Mouse (Mus musculus) embryonic facial prominence, embryonic 14.5 days (tissue): ENCODE results near the gene Nova2. TPM values are rescaled to one million over a fixed set of nuclear protein-coding genes. Genes with fewer than 3 reads are reported as not detected.

Experiments used
- ATAC-seq: fragments of 200-750 bp; cut with Nextera tagmentation; 2 replicates; pipeline ENCODE4 v1.8.0; 2017; ENCODE audit warnings: low read depth, moderate number of reproducible peaks, moderate TSS enrichment
- DNase-seq: peaks from one replicate; pipeline ENCODE4 v3.0.0-alpha.2; 2015; ENCODE audit warnings: low spot score
- H3K27ac ChIP-seq: fragments of 300-500 bp; sonication (generic); replicated peaks from 2 replicates; pipeline ENCODE4 v1.5.1; 2014; ENCODE audit warnings: low read depth, mild to moderate bottlenecking, low read length, moderate library complexity
- H3K27me3 ChIP-seq: fragments of 300-500 bp; sonication (generic); replicated peaks from 2 replicates; pipeline ENCODE4 v1.6.1; 2014; ENCODE audit warnings: low read length; ENCODE audit not compliant: control insufficient read depth, insufficient read depth
- H3K36me3 ChIP-seq: fragments of 300-500 bp; sonication (generic); 2 replicates; pipeline ENCODE4 v1.6.1; 2014; ENCODE audit warnings: low read length, mixed read lengths; ENCODE audit not compliant: control insufficient read depth, insufficient read depth
- H3K4me1 ChIP-seq: fragments of 300-500 bp; sonication (generic); 2 replicates; pipeline ENCODE4 v1.6.1; 2014; ENCODE audit warnings: antibody characterized with exemption, low read length; ENCODE audit not compliant: control insufficient read depth, insufficient read depth
- H3K4me2 ChIP-seq: fragments of 300-500 bp; sonication (generic); 2 replicates; pipeline ENCODE4 v1.6.1; 2014; ENCODE audit warnings: low read depth, mild to moderate bottlenecking, low read length, moderate library complexity, mixed read lengths
- H3K4me3 ChIP-seq: fragments of 300-500 bp; sonication (generic); 2 replicates; pipeline ENCODE4 v1.5.1; 2014; ENCODE audit warnings: low read depth, mild to moderate bottlenecking, low read length
- H3K9ac ChIP-seq: fragments of 300-500 bp; sonication (generic); 2 replicates; pipeline ENCODE4 v1.6.1; 2014; ENCODE audit warnings: low read depth, mild to moderate bottlenecking, low read length, moderate library complexity, mixed read lengths
- H3K9me3 ChIP-seq: fragments of 300-500 bp; sonication (generic); 2 replicates; pipeline ENCODE4 v1.6.1; 2016; ENCODE audit warnings: low read length; ENCODE audit not compliant: control insufficient read depth
- WGBS: fragments of 180-500 bp; shearing (Covaris S2); extraction: QIAGEN DNeasy Blood & Tissue Kit; methylation state at CpG from one replicate; pipeline ENCODE4 v1.1.7; 2014; 5-methylcytosine and 5-hydroxymethylcytosine counted together
- polyA plus RNA-seq: library from polyadenylated mRNA; unstranded; fragments of >200 nt; fragmentation: Nextera tagmentation; extraction: Ambion mirVana; gene quantifications from 2 replicates; pipeline ENCODE4 v1.2.1, GENCODE M21; 2014

The Nova2 gene
- polyA plus RNA-seq, 1 experiment from 2014 or later = 0.81 TPM

- 53% methylated on average over 3 of the region's 3 CpGs for WGBS
- H3K9ac ChIP-seq = no peak overlapping the region
- no peak overlapping the region for H3K4me3 ChIP-seq
- no peak overlapping the region for H3K4me2 ChIP-seq
- ATAC-seq (no peak), DNase-seq (no peak)
- H3K9me3 ChIP-seq = no peaks in the 10 kb centered on the region
- peaks cover 4% of the 10 kb centered on the region for H3K27me3 ChIP-seq
- H3K36me3 ChIP-seq = no peaks in the 10 kb centered on the region
- H3K27ac ChIP-seq = no peak overlapping the region
- no peaks in the 10 kb centered on the region for H3K4me1 ChIP-seq
Observed at GRCm38 (mm10) chr7:18917931-18918330, 7.8 kb upstream of the Nova2 start.

GRCm38 (mm10) chr7:18921069-18921468 lies 4.6 kb upstream of the Nova2 start:
- Histone ChIP-seq H3K4me1 (peaks cover 6% of the 10 kb centered on the region), H3K36me3 (no peaks in the 10 kb centered on the region), H3K4me2 (peak overlapping the region; percentile 30; the same call in 1 of the 2 replicates), H3K9ac (no peak overlapping the region; the same call in 1 of the 2 replicates), H3K27ac (no peak overlapping the region), H3K27me3 (peaks cover 32% of the 10 kb centered on the region), H3K9me3 (no peaks in the 10 kb centered on the region), H3K4me3 (no peak overlapping the region)
- WGBS = under 1% methylated on average over 12 of the region's 12 CpGs
- ATAC-seq = peak; percentile 61
- peak; percentile 50 for DNase-seq

- no peak overlapping the region for H3K9ac ChIP-seq
- no peak overlapping the region for H3K4me3 ChIP-seq
- no peak for ATAC-seq
- 43% methylated on average over 4 of the region's 5 CpGs for WGBS
- peak; percentile 14 for DNase-seq
- no peak overlapping the region for H3K4me2 ChIP-seq
- peaks cover 7% of the 10 kb centered on the region for H3K4me1 ChIP-seq
- H3K9me3 ChIP-seq = no peaks in the 10 kb centered on the region
- no peak overlapping the region; the same call in 1 of the 2 replicates for H3K27ac ChIP-seq
- H3K36me3 ChIP-seq = no peaks in the 10 kb centered on the region
- H3K27me3 ChIP-seq = peaks cover 49% of the 10 kb centered on the region
Observed at GRCm38 (mm10) chr7:18922807-18923206, 2.9 kb upstream of the Nova2 start.

- H3K4me1 ChIP-seq = peaks cover 7% of the 10 kb centered on the region
- no peak overlapping the region for H3K4me3 ChIP-seq
- no peak overlapping the region; the same call in 1 of the 2 replicates for H3K27ac ChIP-seq
- H3K27me3 ChIP-seq = peaks cover 54% of the 10 kb centered on the region
- no peak overlapping the region for H3K9ac ChIP-seq
- no peaks in the 10 kb centered on the region for H3K36me3 ChIP-seq
- H3K4me2 ChIP-seq = no peak overlapping the region
- no peak for DNase-seq
- 71% methylated on average over 11 of the region's 11 CpGs for WGBS
- no peak for ATAC-seq
- H3K9me3 ChIP-seq = no peaks in the 10 kb centered on the region
Observed at GRCm38 (mm10) chr7:18923267-18923666, 2.4 kb upstream of the Nova2 start.

- peaks cover 54% of the 10 kb centered on the region for H3K27me3 ChIP-seq
- no peak overlapping the region for H3K4me3 ChIP-seq
- WGBS = 25% methylated on average over 4 of the region's 4 CpGs
- DNase-seq = peak; percentile 22
- no peak overlapping the region for H3K4me2 ChIP-seq
- H3K9me3 ChIP-seq = no peaks in the 10 kb centered on the region
- no peak overlapping the region for H3K27ac ChIP-seq
- no peak for ATAC-seq
- H3K9ac ChIP-seq = no peak overlapping the region
- peaks cover 7% of the 10 kb centered on the region for H3K4me1 ChIP-seq
- H3K36me3 ChIP-seq = no peaks in the 10 kb centered on the region
Observed at GRCm38 (mm10) chr7:18923711-18924191, 1.9 kb upstream of the Nova2 start.

- no peak for ATAC-seq
- H3K9ac ChIP-seq = no peak overlapping the region
- H3K9me3 ChIP-seq = no peaks in the 10 kb centered on the region
- H3K27me3 ChIP-seq = peaks cover 54% of the 10 kb centered on the region
- no peak overlapping the region for H3K27ac ChIP-seq
- DNase-seq = no peak
- H3K36me3 ChIP-seq = no peaks in the 10 kb centered on the region
- 15% methylated on average over 8 of the region's 8 CpGs for WGBS
- H3K4me1 ChIP-seq = peaks cover 7% of the 10 kb centered on the region
- H3K4me2 ChIP-seq = no peak overlapping the region
- H3K4me3 ChIP-seq = no peak overlapping the region
Observed at GRCm38 (mm10) chr7:18924321-18924720, 1.4 kb upstream of the Nova2 start.

GRCm38 (mm10) chr7:18926041-18926790 lies 528 bp downstream of the Nova2 start:
- WGBS = 2% methylated on average over 19 of the region's 42 CpGs
- H3K9ac ChIP-seq = peak overlapping the region; percentile 57
- peak overlapping the region; percentile 79 for H3K4me2 ChIP-seq
- H3K9me3 ChIP-seq = no peaks in the 10 kb centered on the region
- peaks cover 7% of the 10 kb centered on the region for H3K4me1 ChIP-seq
- DNase-seq = peak; percentile 13
- peaks cover 54% of the 10 kb centered on the region for H3K27me3 ChIP-seq
- H3K36me3 ChIP-seq = no peaks in the 10 kb centered on the region
- peak overlapping the region; percentile 48 for H3K4me3 ChIP-seq
- no peak overlapping the region for H3K27ac ChIP-seq
- ATAC-seq = peak; percentile 3; the same call in 1 of the 2 replicates

- peak overlapping the region; percentile 57; the same call in 1 of the 2 replicates for H3K9ac ChIP-seq
- H3K36me3 ChIP-seq = no peaks in the 10 kb centered on the region
- no peak; the same call in 1 of the 2 replicates for ATAC-seq
- no peak overlapping the region for H3K27ac ChIP-seq
- no peak for DNase-seq
- WGBS = 52% methylated on average over 6 of the region's 6 CpGs
- H3K9me3 ChIP-seq = no peaks in the 10 kb centered on the region
- peak overlapping the region; percentile 48 for H3K4me3 ChIP-seq
- peak overlapping the region; percentile 79; the same call in 1 of the 2 replicates for H3K4me2 ChIP-seq
- H3K4me1 ChIP-seq = peaks cover 7% of the 10 kb centered on the region
- H3K27me3 ChIP-seq = peaks cover 54% of the 10 kb centered on the region
Observed at GRCm38 (mm10) chr7:18926911-18927310, 1.2 kb downstream of the Nova2 start.
